Mouse (Mus musculus) CH12.LX (cell line): ENCODE results near the gene Pde4d.

Experiments
- BHLHE40 ChIP-seq: IDR thresholded peaks from 2 replicates; pipeline ENCODE4 v1.6.1; 2011; ENCODE audit warnings: mild to moderate bottlenecking, low read depth, low read length, improper control_type of control experiment
- CHD1 ChIP-seq: IDR thresholded peaks from 2 replicates; pipeline ENCODE4 v1.6.1; 2012; ENCODE audit warnings: low read depth, low read length, improper control_type of control experiment, inconsistent platforms
- CTCF ChIP-seq, 2 experiments: IDR thresholded peaks in 1 of 2; conservative IDR thresholded peaks in 1 of 2; 2 replicates each; pipeline ENCODE4 v1.5.1; 2011 to 2012; ENCODE audit warnings: low read depth in 2 of 2, low read length in 2 of 2, improper control_type of control experiment in 1 of 2, inconsistent platforms in 1 of 2, mild to moderate bottlenecking in 1 of 2, moderate library complexity in 1 of 2
- JUN ChIP-seq: IDR thresholded peaks from 2 replicates; pipeline ENCODE4 v1.6.1; 2011; ENCODE audit warnings: low read depth, mild to moderate bottlenecking, low read length, improper control_type of control experiment, moderate library complexity; ENCODE audit not compliant: insufficient read depth
- NELFE ChIP-seq: IDR thresholded peaks from 2 replicates; pipeline ENCODE4 v1.6.1; 2011; ENCODE audit warnings: low read depth, low read length, improper control_type of control experiment
- NRF1 ChIP-seq: IDR thresholded peaks from 2 replicates; pipeline ENCODE4 v1.6.1; 2014; ENCODE audit warnings: low read depth, mild to moderate bottlenecking, inconsistent platforms, low read length, improper control_type of control experiment, moderate library complexity
- POLR2A ChIP-seq: IDR thresholded peaks from 2 replicates; pipeline ENCODE4 v1.6.1; 2011; ENCODE audit warnings: low read depth, mild to moderate bottlenecking, improper control_type of control experiment, low read length
- RAD21 ChIP-seq: IDR thresholded peaks from 2 replicates; pipeline ENCODE4 v1.6.1; 2011; ENCODE audit warnings: low read depth, mild to moderate bottlenecking, low read length, improper control_type of control experiment, moderate library complexity
- UBTF ChIP-seq: IDR thresholded peaks from 2 replicates; pipeline ENCODE4 v1.6.1; 2012; ENCODE audit warnings: low read depth, mild to moderate bottlenecking, inconsistent platforms, low read length, improper control_type of control experiment, moderate library complexity
- USF1 ChIP-seq: IDR thresholded peaks from 2 replicates; pipeline ENCODE4 v1.6.1; 2014; ENCODE audit warnings: low read depth, mild to moderate bottlenecking, inconsistent platforms, low read length, improper control_type of control experiment
- ZNF384 ChIP-seq: IDR thresholded peaks from 2 replicates; pipeline ENCODE4 v1.6.1; 2012; ENCODE audit warnings: low read depth, low read length, improper control_type of control experiment, inconsistent platforms

GRCm38 (mm10) chr13:108618207-108618606 lies 168.5 kb downstream of the Pde4d start:
- TF ChIP-seq CTCF (conservative IDR thresholded peaks at IDR 0.05 in 1 of 2, IDR thresholded peaks at IDR 0.05 in 1 of 2; ENCODE audit: low read depth in 2 of 2, low read length in 2 of 2) (no peak), NRF1 (no peak), CHD1 (no peak), USF1 (no peak), RAD21 (no peak), BHLHE40 (no peak), ZNF384 (no peak), POLR2A (no peak), NELFE (no peak), JUN (no peak), UBTF (no peak)
